Mouse (Mus musculus) limb, embryonic 15.5 days (tissue): ENCODE data around the gene Mndal. TPM values are rescaled to one million over a fixed set of nuclear protein-coding genes. Genes with fewer than 3 reads are reported as not detected.
"Not testable (repeated sequence)": the region's sequence is repeated elsewhere in the genome, so short reads cannot be mapped to it uniquely, and the experiment has no call there.

ENCODE experiments used
- ATAC-seq: fragments of 200-750 bp; cut with Nextera tagmentation; 2 replicates; pipeline ENCODE4 v1.8.0; 2017; ENCODE audit warnings: low read depth, moderate TSS enrichment; ENCODE audit not compliant: insufficient number of reproducible peaks, low FRiP score, low TSS enrichment
- H3K27ac ChIP-seq: fragments of 300-500 bp; sonication (generic); 2 replicates; pipeline ENCODE4 v1.5.1; 2015; ENCODE audit warnings: moderate library complexity, mild to moderate bottlenecking, inconsistent platforms
- H3K27me3 ChIP-seq: fragments of 300-500 bp; sonication (generic); 2 replicates; pipeline ENCODE4 v1.6.1; 2015; ENCODE audit warnings: inconsistent platforms
- H3K36me3 ChIP-seq: fragments of 300-500 bp; sonication (generic); 2 replicates; pipeline ENCODE4 v1.6.1; 2015; ENCODE audit warnings: inconsistent platforms
- H3K4me1 ChIP-seq: fragments of 300-500 bp; sonication (generic); 2 replicates; pipeline ENCODE4 v1.6.1; 2015; ENCODE audit warnings: inconsistent platforms
- H3K4me2 ChIP-seq: fragments of 300-500 bp; sonication (generic); 2 replicates; pipeline ENCODE4 v1.6.1; 2015; ENCODE audit warnings: mild to moderate bottlenecking, inconsistent platforms
- H3K4me3 ChIP-seq: fragments of 300-500 bp; sonication (generic); 2 replicates; pipeline ENCODE4 v1.5.1; 2015; ENCODE audit warnings: mild to moderate bottlenecking, inconsistent platforms
- H3K9ac ChIP-seq: fragments of 300-500 bp; sonication (generic); 2 replicates; pipeline ENCODE4 v1.6.1; 2015; ENCODE audit warnings: inconsistent platforms
- H3K9me3 ChIP-seq: fragments of 300-500 bp; sonication (generic); 2 replicates; pipeline ENCODE4 v1.6.1; 2016; ENCODE audit warnings: inconsistent platforms
- WGBS: fragments of 180-500 bp; shearing (Covaris S2); methylation state at CpG from one replicate; pipeline ENCODE4 v1.1.7; 2015; 5-methylcytosine and 5-hydroxymethylcytosine counted together
- polyA plus RNA-seq: library from polyadenylated mRNA; unstranded; fragments of >200 nt; fragmentation: Nextera tagmentation; extraction: Ambion mirVana; gene quantifications from 2 replicates; pipeline ENCODE4 v1.2.1, GENCODE M21; 2015

Mndal gene
- polyA plus RNA-seq, 1 experiment from 2014 or later: 2.4 TPM

- H3K27me3 ChIP-seq, H3K4me2 ChIP-seq, ATAC-seq, H3K4me1 ChIP-seq, H3K27ac ChIP-seq, H3K9ac ChIP-seq, H3K36me3 ChIP-seq, H3K9me3 ChIP-seq, H3K4me3 ChIP-seq: not testable (repeated sequence)
- WGBS: 63% methylated on average over 5 of the region's 5 CpGs
Measured at GRCm38 (mm10) chr1:173879225-173879987, 62.9 kb downstream of the Mndal start.

GRCm38 (mm10) chr1:173878264-173878663, 64.0 kb downstream of the Mndal start:
- H3K27ac ChIP-seq, H3K4me2 ChIP-seq, H3K9ac ChIP-seq, H3K4me1 ChIP-seq, H3K4me3 ChIP-seq, ATAC-seq, H3K9me3 ChIP-seq, H3K36me3 ChIP-seq, H3K27me3 ChIP-seq: not testable (repeated sequence)
- 82% methylated on average over 6 of the region's 6 CpGs for WGBS

GRCm38 (mm10) chr1:173877125-173877524, 65.2 kb downstream of the Mndal start:
- not testable (repeated sequence) for ATAC-seq, H3K4me1 ChIP-seq, H3K4me2 ChIP-seq, H3K9me3 ChIP-seq, H3K4me3 ChIP-seq, H3K27ac ChIP-seq, H3K9ac ChIP-seq, H3K36me3 ChIP-seq, H3K27me3 ChIP-seq
- 81% methylated on average over 1 of the region's 1 CpGs for WGBS

GRCm38 (mm10) chr1:173868586-173868985, 73.7 kb downstream of the Mndal start:
- H3K27me3 ChIP-seq, ATAC-seq, H3K4me1 ChIP-seq, H3K36me3 ChIP-seq, H3K4me3 ChIP-seq, H3K4me2 ChIP-seq, H3K9me3 ChIP-seq, H3K27ac ChIP-seq, H3K9ac ChIP-seq: not testable (repeated sequence)
- 66% methylated on average over 1 of the region's 1 CpGs for WGBS

GRCm38 (mm10) chr1:173866504-173866903, 75.8 kb downstream of the Mndal start:
- WGBS: 80% methylated on average over 12 of the region's 12 CpGs
- ATAC-seq: no peak
- Histone ChIP-seq H3K27ac (no peak overlapping the region), H3K27me3 (no peaks in the 10 kb centered on the region), H3K36me3 (no peaks in the 10 kb centered on the region), H3K4me2 (no peak overlapping the region), H3K9ac (no peak overlapping the region), H3K4me3 (no peak overlapping the region), H3K9me3 (no peaks in the 10 kb centered on the region), H3K4me1 (no peaks in the 10 kb centered on the region)

- not testable (repeated sequence) for H3K27me3 ChIP-seq, H3K4me3 ChIP-seq
Measured at GRCm38 (mm10) chr1:173853711-173854110, 88.6 kb downstream of the Mndal start.

GRCm38 (mm10) chr1:173852853-173853252, 89.4 kb downstream of the Mndal start:
- not testable (repeated sequence) for H3K9ac ChIP-seq, H3K4me2 ChIP-seq, H3K9me3 ChIP-seq, H3K27ac ChIP-seq, H3K4me3 ChIP-seq, H3K4me1 ChIP-seq, ATAC-seq, H3K27me3 ChIP-seq, H3K36me3 ChIP-seq
- WGBS: 57% methylated on average over 4 of the region's 4 CpGs

More at GRCm38 (mm10) chr1:173853711-173854110, 88.6 kb downstream of the Mndal start:
- not testable (repeated sequence) for H3K4me2 ChIP-seq, H3K9me3 ChIP-seq, ATAC-seq, H3K27ac ChIP-seq, H3K9ac ChIP-seq, H3K36me3 ChIP-seq, H3K4me1 ChIP-seq

- H3K27me3 ChIP-seq, H3K4me1 ChIP-seq, H3K9me3 ChIP-seq, H3K4me3 ChIP-seq, H3K36me3 ChIP-seq, H3K9ac ChIP-seq, H3K4me2 ChIP-seq, H3K27ac ChIP-seq, ATAC-seq: not testable (repeated sequence)
- 76% methylated on average over 4 of the region's 4 CpGs for WGBS
Measured at GRCm38 (mm10) chr1:173846193-173846592, 96.1 kb downstream of the Mndal start.

GRCm38 (mm10) chr1:173844754-173845153, 97.5 kb downstream of the Mndal start:
- no peak overlapping the region for H3K4me3 ChIP-seq
- ATAC-seq: no peak

GRCm38 (mm10) chr1:173821481-173821803, 120.8 kb downstream of the Mndal start:
- 5% methylated on average over 2 of the region's 2 CpGs for WGBS
- not testable (repeated sequence) for H3K4me2 ChIP-seq, ATAC-seq

More at GRCm38 (mm10) chr1:173844754-173845153, 97.5 kb downstream of the Mndal start:
- no peak overlapping the region for H3K4me2 ChIP-seq
- no peaks in the 10 kb centered on the region for H3K9me3 ChIP-seq
- H3K4me1 ChIP-seq: no peaks in the 10 kb centered on the region
- H3K27me3 ChIP-seq: no peaks in the 10 kb centered on the region
- H3K27ac ChIP-seq: no peak overlapping the region
- WGBS: 81% methylated on average over 1 of the region's 1 CpGs
- H3K9ac ChIP-seq: no peak overlapping the region
- H3K36me3 ChIP-seq: no peaks in the 10 kb centered on the region

GRCm38 (mm10) chr1:173820794-173821480, 121.4 kb downstream of the Mndal start:
- not testable (repeated sequence) for H3K36me3 ChIP-seq, H3K4me2 ChIP-seq, H3K27ac ChIP-seq, H3K27me3 ChIP-seq, H3K4me3 ChIP-seq, H3K9me3 ChIP-seq, H3K9ac ChIP-seq, H3K4me1 ChIP-seq, ATAC-seq
- WGBS: 49% methylated on average over 2 of the region's 2 CpGs

More at GRCm38 (mm10) chr1:173821481-173821803, 120.8 kb downstream of the Mndal start:
- H3K36me3 ChIP-seq, H3K4me1 ChIP-seq, H3K4me3 ChIP-seq, H3K27me3 ChIP-seq, H3K9ac ChIP-seq, H3K9me3 ChIP-seq, H3K27ac ChIP-seq: not testable (repeated sequence)

GRCm38 (mm10) chr1:173809294-173809693, 133.0 kb downstream of the Mndal start:
- 79% methylated on average over 2 of the region's 2 CpGs for WGBS
- not testable (repeated sequence) for H3K4me3 ChIP-seq, H3K4me2 ChIP-seq, H3K27me3 ChIP-seq, H3K9ac ChIP-seq, H3K9me3 ChIP-seq, ATAC-seq, H3K4me1 ChIP-seq, H3K36me3 ChIP-seq, H3K27ac ChIP-seq
